Mouse (Mus musculus): ENCODE results near the gene Desi2.
A peak's percentile ranks its signal among the peaks of the same experiment; 100 is the strongest.
"Not testable (repeated sequence)": the region's sequence is repeated elsewhere in the genome, so short reads cannot be mapped to it uniquely, and the experiment has no call there.

The Desi2 gene

GRCm38 (mm10) chr1:178265381-178265780 lies 78.2 kb downstream of the Desi2 start:
- not testable (repeated sequence) for DNase-seq

DNA sequence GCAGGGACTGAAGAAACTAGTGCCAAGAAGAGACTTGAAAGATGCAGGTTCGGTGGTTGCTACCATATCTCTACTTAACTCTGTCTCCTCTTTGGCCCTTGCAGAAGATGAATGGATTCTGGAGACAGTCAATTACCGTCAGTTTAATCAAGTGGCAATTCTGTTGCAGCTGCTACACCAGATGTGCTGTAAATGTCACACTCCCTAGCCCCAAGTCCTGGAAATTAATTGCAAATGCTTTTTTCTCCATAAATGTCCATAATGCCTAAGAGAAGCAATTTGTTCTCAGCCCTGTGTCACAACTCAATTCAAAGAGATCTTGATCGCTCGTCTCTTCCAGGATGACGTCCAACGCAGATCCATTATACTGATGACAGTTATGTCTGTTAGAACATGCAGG lies 83.4 kb downstream of the Desi2 start:
- DNase-seq = no peak

DNA sequence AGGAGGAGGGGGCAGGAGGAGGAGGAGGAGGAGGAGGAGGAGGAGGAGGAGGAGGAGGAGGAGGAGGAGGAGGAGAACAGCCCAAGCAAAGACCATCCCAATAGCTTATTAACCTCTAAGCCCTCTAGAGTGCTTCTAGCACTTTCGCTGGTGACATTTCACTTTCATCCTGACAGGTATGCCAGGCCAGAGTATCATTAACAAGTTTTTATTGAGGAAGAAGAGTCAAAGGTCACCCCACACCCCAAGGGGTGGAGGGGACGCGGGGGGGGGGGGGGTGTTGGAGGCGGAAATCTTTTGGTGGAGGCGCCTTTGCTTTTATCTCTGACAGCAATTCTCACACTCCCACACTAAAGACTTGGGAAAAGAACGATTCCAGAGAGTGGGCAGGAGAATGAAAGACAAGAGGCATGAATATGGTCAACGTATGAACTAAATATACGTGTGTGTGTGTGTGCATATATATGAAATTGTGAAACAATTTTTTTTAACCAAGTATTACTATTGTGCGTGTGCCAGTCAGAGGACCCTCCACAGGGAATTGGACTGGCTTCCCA lies 88.0 kb downstream of the Desi2 start:
- DNase-seq = no peak

DNA sequence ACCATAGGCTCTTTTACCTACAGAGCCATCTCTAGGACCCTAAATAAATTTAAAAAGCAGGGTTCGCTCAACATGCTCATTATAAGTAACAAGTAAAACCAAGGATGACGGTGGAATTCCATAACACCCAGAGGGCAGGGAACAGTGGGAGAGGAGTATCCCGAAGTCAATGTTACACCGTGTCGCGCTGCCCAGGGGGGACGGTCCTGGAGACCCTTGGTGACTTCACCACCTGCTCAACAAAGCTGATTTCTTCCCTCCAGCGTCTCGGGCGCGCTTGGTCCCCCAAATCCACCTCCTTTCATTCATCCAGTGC lies 88.5 kb downstream of the Desi2 start:
- no peak for DNase-seq

- peak; percentile 54 for DNase-seq
Measured at GRCm38 (mm10) chr1:178276054-178276911, 89.1 kb downstream of the Desi2 start.

- not testable (repeated sequence) for DNase-seq
Measured at GRCm38 (mm10) chr1:178283314-178283713, 96.1 kb downstream of the Desi2 start.

GRCm38 (mm10) chr1:178283946-178284720 lies 96.9 kb downstream of the Desi2 start:
- DNase-seq = no peak

DNA sequence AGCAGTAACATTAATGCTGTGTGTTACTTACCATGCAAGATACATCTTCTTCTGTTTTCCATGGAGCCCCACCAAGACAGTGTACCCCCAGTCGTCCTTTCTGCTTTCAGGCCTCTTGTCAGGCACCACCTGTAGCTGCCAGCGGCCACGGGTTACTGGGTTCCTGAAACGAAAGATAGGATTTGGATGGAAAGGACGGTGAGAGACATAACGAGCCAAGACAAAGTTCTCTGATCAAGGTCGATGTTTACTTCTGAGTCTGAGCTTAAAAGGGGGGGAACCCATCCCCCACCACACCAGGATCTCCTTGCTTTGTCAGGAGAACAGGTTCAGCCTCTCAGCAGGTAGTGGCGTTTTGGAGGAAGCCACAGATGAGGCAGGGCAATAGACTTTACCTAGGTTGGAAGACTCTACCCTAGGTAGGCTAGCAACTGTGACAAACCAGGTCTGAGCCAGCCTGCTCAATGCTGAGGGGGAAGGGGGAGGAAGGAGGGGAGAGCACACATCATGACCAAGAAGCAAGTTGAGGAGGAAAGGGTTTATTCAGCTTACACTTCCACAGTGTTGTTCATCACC lies 100.5 kb downstream of the Desi2 start:
- DNase-seq = no peak

GRCm38 (mm10) chr1:178291716-178292115 lies 104.5 kb downstream of the Desi2 start:
- no peak for DNase-seq

DNA sequence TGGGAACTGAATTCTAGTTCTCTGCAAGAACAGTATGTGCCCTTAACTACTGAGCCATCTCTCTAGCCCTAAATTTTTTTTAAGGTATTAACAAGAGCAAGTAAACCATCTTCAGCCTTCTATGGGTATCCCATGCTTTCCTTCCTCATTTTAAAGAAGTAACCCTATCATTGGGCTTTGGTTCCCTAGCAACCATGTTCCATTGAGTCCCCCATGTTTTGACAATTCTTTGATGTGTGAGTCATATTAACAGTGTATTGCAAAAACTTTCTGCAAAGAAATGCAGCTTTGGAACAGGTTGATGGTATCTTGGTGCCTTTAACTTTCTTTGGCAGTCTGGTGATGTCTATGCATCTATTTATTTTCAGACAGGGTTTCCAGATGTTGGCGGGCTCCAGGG lies 106.8 kb downstream of the Desi2 start:
- no peak for DNase-seq

- not testable (repeated sequence) for DNase-seq
Measured at GRCm38 (mm10) chr1:178301261-178301660, 114.0 kb downstream of the Desi2 start.

- peak; percentile 87 for DNase-seq
Measured at GRCm38 (mm10) chr1:178303425-178303824, 116.2 kb downstream of the Desi2 start.
